Mouse (Mus musculus): Measurements from ENCODE around the gene Kif16b. TPM values are rescaled to one million over a fixed set of nuclear protein-coding genes. Genes with fewer than 3 reads are reported as not detected.

The Kif16b gene
- total and polyA plus RNA-seq, 3 experiments = 7.8 to 9.5 (median 8.0) TPM

- no peak overlapping the region for H3K27ac ChIP-seq (ENCODE audit: insufficient read depth, low read depth)
- H3K27me3 ChIP-seq (replicated peaks) = no peaks in the 10 kb centered on the region
- H3K4me2 ChIP-seq (ENCODE audit: insufficient read depth, low read depth, poor library complexity, severe bottlenecking) = no peak overlapping the region
- dilution Hi-C loops (cut with MboI; ENCODE audit: extremely low pct_ligation_motif_present, extremely low pct_unique_long_range_greater_than_20kb, low sequenced_read_pairs) = no loop called here
- no peaks in the 10 kb centered on the region for H3K9me3 ChIP-seq (replicated peaks; ENCODE audit: low read length)
- H3K4me1 ChIP-seq (ENCODE audit: control insufficient read depth in 1 of 2, insufficient read depth in 2 of 2) = no peaks in the 10 kb centered on the region
- no peak for DNase-seq (ENCODE audit: extremely low read depth)
- no peak for TF ChIP-seq USF1 (IDR thresholded peaks at IDR 0.05; ENCODE audit: low read depth, low read length)
- TF ChIP-seq ZNF384 (IDR thresholded peaks at IDR 0.05; ENCODE audit: low read depth, low read length) = no peak
- TF ChIP-seq KAT2A (IDR thresholded peaks at IDR 0.05; ENCODE audit: insufficient replicate concordance, low read length) = no peak
- no peak for TF ChIP-seq CTCF (conservative IDR thresholded peaks at IDR 0.05 in 1 of 2, IDR thresholded peaks at IDR 0.05 in 1 of 2; ENCODE audit: low read depth in 2 of 2, low read length in 2 of 2)
- no peak for TF ChIP-seq ETS1 (conservative IDR thresholded peaks at IDR 0.05; ENCODE audit: low read depth, low read length)
- TF ChIP-seq ZC3H11A (IDR thresholded peaks at IDR 0.05; ENCODE audit: low read depth, low read length) = no peak
- TF ChIP-seq SMC3 (IDR thresholded peaks at IDR 0.05; ENCODE audit: low read depth, low read length) = no peak
- no peak for TF ChIP-seq CHD1 (IDR thresholded peaks at IDR 0.05; ENCODE audit: low read depth, low read length)
- TF ChIP-seq JUND (conservative IDR thresholded peaks at IDR 0.05; ENCODE audit: low read depth, low read length) = no peak
- no peak for TF ChIP-seq ZKSCAN1 (IDR thresholded peaks at IDR 0.05; ENCODE audit: borderline replicate concordance, low read depth, low read length)
- no peak for TF ChIP-seq MAFK (IDR thresholded peaks at IDR 0.05; ENCODE audit: insufficient replicate concordance, low read length)
- no peak for TF ChIP-seq POLR2A (IDR thresholded peaks at IDR 0.05; ENCODE audit: low read depth, low read length)
- TF ChIP-seq MAX (IDR thresholded peaks at IDR 0.05; ENCODE audit: low read length) = no peak
- no peak for TF ChIP-seq POLR2AphosphoS2 (IDR thresholded peaks at IDR 0.05; ENCODE audit: low read depth, low read length)
- TF ChIP-seq PAX5 (IDR thresholded peaks at IDR 0.05; ENCODE audit: low read length) = no peak
- H3K4me3 ChIP-seq (replicated peaks in 1 of 3; ENCODE audit: low read depth in 2 of 3, low read length in 2 of 3, poor library complexity in 1 of 3) = no peak overlapping the region
- in situ Hi-C loops (cut with MboI; ENCODE audit: low pct_ligation_motif_present, low pct_unique_long_range_greater_than_20kb, low sequenced_read_pairs) = loop anchor here (25.0 kb wide), 1 partner anchor 195 kb away; the partner anchor contains the start of gene Snrpb2
- H3K79me2 ChIP-seq (replicated peaks; ENCODE audit: control insufficient read depth, extremely low read depth, insufficient read depth, poor library complexity, severe bottlenecking) = no peaks in the 10 kb centered on the region
- H3K9ac ChIP-seq (ENCODE audit: insufficient read depth, low read depth) = no peak overlapping the region
- peaks cover 0 to 20% of the 10 kb centered on the region in 2 experiments for H3K36me3 ChIP-seq (replicated peaks in 1 of 2; ENCODE audit: control insufficient read depth in 1 of 2, insufficient read depth in 1 of 2, low read length in 1 of 2)
Observed at GRCm38 (mm10) chr2:142867481-142867880, 33.9 kb downstream of the Kif16b start.

DNA sequence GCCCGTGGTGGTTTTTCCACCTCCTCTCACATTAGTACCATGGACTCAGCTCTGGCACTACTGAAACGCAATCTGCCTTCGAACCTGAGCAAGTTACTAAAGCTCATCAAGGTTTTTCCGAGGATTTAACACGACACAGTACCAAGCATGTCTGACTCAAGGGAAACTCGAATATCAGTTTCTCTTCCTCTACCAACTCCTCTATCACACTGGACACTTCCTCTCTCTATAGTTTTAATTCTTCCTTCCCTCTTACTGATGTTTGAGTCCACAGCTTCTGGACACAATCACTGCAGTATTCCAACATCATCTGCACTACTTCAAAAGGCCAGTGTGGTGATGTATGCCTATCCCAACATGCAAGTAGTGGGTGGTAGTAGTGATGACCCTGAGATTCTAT, 40.3 kb downstream of the Kif16b start:
- H3K79me2 ChIP-seq (replicated peaks; ENCODE audit: control insufficient read depth, extremely low read depth, insufficient read depth, poor library complexity, severe bottlenecking) = no peaks in the 10 kb centered on the region
- H3K36me3 ChIP-seq (replicated peaks in 1 of 2; ENCODE audit: control insufficient read depth in 1 of 2, insufficient read depth in 1 of 2, low read length in 1 of 2) = peaks cover 0 to 28% of the 10 kb centered on the region in 2 experiments
- no peak overlapping the region for H3K4me2 ChIP-seq (ENCODE audit: insufficient read depth, low read depth, poor library complexity, severe bottlenecking)
- H3K9ac ChIP-seq (ENCODE audit: insufficient read depth, low read depth) = no peak overlapping the region
- no peak overlapping the region for H3K4me3 ChIP-seq (replicated peaks in 1 of 3; ENCODE audit: low read depth in 2 of 3, low read length in 2 of 3, poor library complexity in 1 of 3)
- no peak for TF ChIP-seq CHD1 (IDR thresholded peaks at IDR 0.05; ENCODE audit: low read depth, low read length)
- TF ChIP-seq POLR2AphosphoS2 (IDR thresholded peaks at IDR 0.05; ENCODE audit: low read depth, low read length) = no peak
- TF ChIP-seq PAX5 (IDR thresholded peaks at IDR 0.05; ENCODE audit: low read length) = no peak
- no peak for TF ChIP-seq ZC3H11A (IDR thresholded peaks at IDR 0.05; ENCODE audit: low read depth, low read length)
- TF ChIP-seq ZNF384 (IDR thresholded peaks at IDR 0.05; ENCODE audit: low read depth, low read length) = no peak
- no peak for TF ChIP-seq ETS1 (conservative IDR thresholded peaks at IDR 0.05; ENCODE audit: low read depth, low read length)
- no peak for TF ChIP-seq MAX (IDR thresholded peaks at IDR 0.05; ENCODE audit: low read length)
- no peak for TF ChIP-seq HCFC1 (IDR thresholded peaks at IDR 0.05; ENCODE audit: low read depth, low read length)
- no peak for TF ChIP-seq SIN3A (IDR thresholded peaks at IDR 0.05; ENCODE audit: low read length)
- TF ChIP-seq MYC (IDR thresholded peaks at IDR 0.05; ENCODE audit: low read depth, low read length) = no peak
- TF ChIP-seq MEF2A (IDR thresholded peaks at IDR 0.05; ENCODE audit: borderline replicate concordance, low read depth, low read length) = no peak
- TF ChIP-seq MAFK (IDR thresholded peaks at IDR 0.05; ENCODE audit: insufficient replicate concordance, low read length) = no peak
- TF ChIP-seq NELFE (IDR thresholded peaks at IDR 0.05; ENCODE audit: low read depth, low read length) = no peak
- TF ChIP-seq USF2 (conservative IDR thresholded peaks at IDR 0.05; ENCODE audit: low read depth, low read length) = no peak
- no peak for TF ChIP-seq RCOR1 (conservative IDR thresholded peaks at IDR 0.05; ENCODE audit: low read depth, low read length)
- no peak for TF ChIP-seq RAD21 (IDR thresholded peaks at IDR 0.05; ENCODE audit: low read depth, low read length)
- TF ChIP-seq ELF1 (IDR thresholded peaks at IDR 0.05; ENCODE audit: low read depth, low read length) = no peak
- no peak for TF ChIP-seq ZMIZ1 (IDR thresholded peaks at IDR 0.05; ENCODE audit: low read depth, low read length)
- TF ChIP-seq JUN (IDR thresholded peaks at IDR 0.05; ENCODE audit: insufficient read depth, low read depth, low read length) = no peak
- in situ Hi-C loops (cut with MboI; ENCODE audit: low pct_ligation_motif_present, low pct_unique_long_range_greater_than_20kb, low sequenced_read_pairs) (loop anchor here (25.0 kb wide), 1 partner anchor 201 kb away; the partner anchor contains the start of gene Snrpb2), dilution Hi-C loops (cut with MboI; ENCODE audit: extremely low pct_ligation_motif_present, extremely low pct_unique_long_range_greater_than_20kb, low sequenced_read_pairs) (no loop called here)
- no peak for DNase-seq (ENCODE audit: extremely low read depth)
- no peaks in the 10 kb centered on the region for H3K4me1 ChIP-seq (ENCODE audit: control insufficient read depth in 1 of 2, insufficient read depth in 2 of 2)
- H3K27ac ChIP-seq (ENCODE audit: insufficient read depth, low read depth) = no peak overlapping the region
- no peaks in the 10 kb centered on the region for H3K27me3 ChIP-seq (replicated peaks)
- no peaks in the 10 kb centered on the region for H3K9me3 ChIP-seq (replicated peaks; ENCODE audit: low read length)

Measured in CH12.LX (cell line).